Mouse (Mus musculus) hindbrain, embryonic 13.5 days (tissue): ENCODE measurements around the gene St6galnac4. TPM values are rescaled to one million over a fixed set of nuclear protein-coding genes. Genes with fewer than 3 reads are reported as not detected.

Experiments
- ATAC-seq: fragments of 200-750 bp; cut with Nextera tagmentation; 2 replicates; pipeline ENCODE4 v1.8.0; 2017; ENCODE audit warnings: moderate TSS enrichment; ENCODE audit not compliant: low FRiP score
- H3K27ac ChIP-seq: fragments of 300-500 bp; sonication (generic); 2 replicates; pipeline ENCODE4 v1.5.1; 2015; ENCODE audit warnings: inconsistent platforms, mild to moderate bottlenecking, moderate library complexity
- H3K27me3 ChIP-seq: fragments of 300-500 bp; sonication (generic); 2 replicates; pipeline ENCODE4 v1.6.1; 2015; ENCODE audit warnings: mild to moderate bottlenecking, inconsistent platforms
- H3K36me3 ChIP-seq: fragments of 300-500 bp; sonication (generic); 2 replicates; pipeline ENCODE4 v1.6.1; 2015; ENCODE audit warnings: mild to moderate bottlenecking, inconsistent platforms
- H3K4me1 ChIP-seq: fragments of 300-500 bp; sonication (generic); replicated peaks from 2 replicates; pipeline ENCODE4 v1.6.1; 2015; ENCODE audit warnings: inconsistent platforms
- H3K4me2 ChIP-seq: fragments of 300-500 bp; sonication (generic); 2 replicates; pipeline ENCODE4 v1.6.1; 2015; ENCODE audit warnings: inconsistent platforms, mild to moderate bottlenecking, moderate library complexity
- H3K4me3 ChIP-seq: fragments of 300-500 bp; sonication (generic); 2 replicates; pipeline ENCODE4 v1.5.1; 2015; ENCODE audit warnings: mild to moderate bottlenecking, inconsistent platforms
- H3K9ac ChIP-seq: fragments of 300-500 bp; sonication (generic); 2 replicates; pipeline ENCODE4 v1.6.1; 2015; ENCODE audit warnings: mild to moderate bottlenecking, inconsistent platforms
- H3K9me3 ChIP-seq: fragments of 300-500 bp; sonication (generic); 2 replicates; pipeline ENCODE4 v1.6.1; 2016; ENCODE audit warnings: inconsistent platforms
- WGBS: fragments of 180-500 bp; shearing (Covaris S2); methylation state at CpG from one replicate; pipeline ENCODE4 v1.1.7; 2015; 5-methylcytosine and 5-hydroxymethylcytosine counted together
- polyA plus RNA-seq: library from polyadenylated mRNA; unstranded; fragments of >200 nt; fragmentation: Nextera tagmentation; extraction: Ambion mirVana; gene quantifications from 2 replicates; pipeline ENCODE4 v1.2.1, GENCODE M21; 2015

Gene St6galnac4
- polyA plus RNA-seq, 1 experiment from 2014 or later: 22.8 TPM

- no peaks in the 10 kb centered on the region for H3K9me3 ChIP-seq
- no peak overlapping the region for H3K4me3 ChIP-seq
- H3K4me1 ChIP-seq: peaks cover 37% of the 10 kb centered on the region
- WGBS: 81% methylated on average over 10 of the region's 10 CpGs
- ATAC-seq: no peak
- H3K4me2 ChIP-seq: no peak overlapping the region
- no peak overlapping the region for H3K9ac ChIP-seq
- H3K27ac ChIP-seq: no peak overlapping the region
- H3K27me3 ChIP-seq: peaks cover 8% of the 10 kb centered on the region; the same call in 1 of the 2 replicates
- H3K36me3 ChIP-seq: peaks cover 12% of the 10 kb centered on the region
These were observed 3.3 kb downstream of the St6galnac4 start for GRCm38 (mm10) chr2:32590224-32590623.

GRCm38 (mm10) chr2:32591249-32591648, 4.4 kb downstream of the St6galnac4 start:
- no peak for ATAC-seq
- Histone ChIP-seq H3K36me3 (peaks cover 18% of the 10 kb centered on the region), H3K9me3 (no peaks in the 10 kb centered on the region), H3K9ac (no peak overlapping the region), H3K4me3 (no peak overlapping the region), H3K27me3 (0 out of 2 replicates have a peak, but pooled peaks cover 4% of the 10 kb centered on the region), H3K4me2 (no peak overlapping the region), H3K27ac (no peak overlapping the region), H3K4me1 (peaks cover 37% of the 10 kb centered on the region)
- 77% methylated on average over 6 of the region's 6 CpGs for WGBS

GRCm38 (mm10) chr2:32596725-32597124, 9.8 kb downstream of the St6galnac4 start:
- WGBS: 74% methylated on average over 13 of the region's 13 CpGs
- H3K9me3 ChIP-seq: no peaks in the 10 kb centered on the region
- H3K4me3 ChIP-seq: no peak overlapping the region
- no peak overlapping the region for H3K4me2 ChIP-seq
- H3K4me1 ChIP-seq: 0 out of 2 replicates have a peak, but pooled peaks cover 4% of the 10 kb centered on the region
- no peak overlapping the region for H3K27ac ChIP-seq
- no peaks in the 10 kb centered on the region for H3K27me3 ChIP-seq
- H3K9ac ChIP-seq: no peak overlapping the region
- H3K36me3 ChIP-seq: peaks cover 23% of the 10 kb centered on the region
- no peak for ATAC-seq

GRCm38 (mm10) chr2:32597248-32597647, 10.4 kb downstream of the St6galnac4 start:
- no peak overlapping the region for H3K9ac ChIP-seq
- no peaks in the 10 kb centered on the region for H3K9me3 ChIP-seq
- H3K4me3 ChIP-seq: no peak overlapping the region
- 90% methylated on average over 5 of the region's 5 CpGs for WGBS
- H3K4me1 ChIP-seq: 0 out of 2 replicates have a peak, but pooled peaks cover 4% of the 10 kb centered on the region
- H3K4me2 ChIP-seq: no peak overlapping the region
- no peak overlapping the region for H3K27ac ChIP-seq
- H3K36me3 ChIP-seq: peaks cover 23% of the 10 kb centered on the region
- ATAC-seq: no peak
- no peaks in the 10 kb centered on the region for H3K27me3 ChIP-seq

GRCm38 (mm10) chr2:32597699-32598098, 10.8 kb downstream of the St6galnac4 start:
- H3K9me3 ChIP-seq: no peaks in the 10 kb centered on the region
- ATAC-seq: no peak
- 88% methylated on average over 5 of the region's 5 CpGs for WGBS
- no peak overlapping the region for H3K27ac ChIP-seq
- H3K4me2 ChIP-seq: no peak overlapping the region
- H3K27me3 ChIP-seq: no peaks in the 10 kb centered on the region
- H3K36me3 ChIP-seq: peaks cover 23% of the 10 kb centered on the region
- 0 out of 2 replicates have a peak overlapping the region, but pooled peaks have one; percentile 19 for H3K9ac ChIP-seq
- 0 out of 2 replicates have a peak, but pooled peaks cover 6% of the 10 kb centered on the region for H3K4me1 ChIP-seq
- H3K4me3 ChIP-seq: no peak overlapping the region

GRCm38 (mm10) chr2:32598506-32598905, 11.6 kb downstream of the St6galnac4 start:
- ATAC-seq: no peak
- H3K4me1 ChIP-seq: 0 out of 2 replicates have a peak, but pooled peaks cover 8% of the 10 kb centered on the region
- no peak overlapping the region for H3K4me3 ChIP-seq
- 86% methylated on average over 8 of the region's 8 CpGs for WGBS
- no peaks in the 10 kb centered on the region for H3K27me3 ChIP-seq
- H3K9me3 ChIP-seq: no peaks in the 10 kb centered on the region
- no peak overlapping the region for H3K27ac ChIP-seq
- no peak overlapping the region for H3K4me2 ChIP-seq
- H3K36me3 ChIP-seq: peaks cover 23% of the 10 kb centered on the region
- no peak overlapping the region for H3K9ac ChIP-seq

- 93% methylated on average over 3 of the region's 3 CpGs for WGBS
- H3K27me3 ChIP-seq: no peaks in the 10 kb centered on the region
- no peak within 1 kb of the TSS for H3K9ac ChIP-seq
- no peak within 1 kb of the TSS for H3K27ac ChIP-seq
- peaks cover 17% of the 10 kb centered on the region for H3K36me3 ChIP-seq
- 0 out of 2 replicates have a peak, but pooled peaks cover 8% of the 10 kb centered on the region for H3K4me1 ChIP-seq
- H3K4me3 ChIP-seq: no peak within 1 kb of the TSS
- ATAC-seq: no peak
- no peaks in the 10 kb centered on the region for H3K9me3 ChIP-seq
- H3K4me2 ChIP-seq: no peak within 1 kb of the TSS
These were observed 12.5 kb downstream of the St6galnac4 start, which contains the start of gene St6galnac6 for GRCm38 (mm10) chr2:32599409-32599808. Gene St6galnac6, plus strand, starts transcription at chr2:32599709.

GRCm38 (mm10) chr2:32601417-32602065, 14.6 kb downstream of the St6galnac4 start:
- H3K36me3 ChIP-seq: peaks cover 5% of the 10 kb centered on the region; the same call in 1 of the 2 replicates
- H3K27ac ChIP-seq: no peak overlapping the region
- 0 out of 2 replicates have a peak, but pooled peaks cover 5% of the 10 kb centered on the region for H3K27me3 ChIP-seq
- H3K4me1 ChIP-seq: 0 out of 2 replicates have a peak, but pooled peaks cover 8% of the 10 kb centered on the region
- 41% methylated on average over 8 of the region's 8 CpGs for WGBS
- no peaks in the 10 kb centered on the region for H3K9me3 ChIP-seq
- H3K4me3 ChIP-seq: no peak overlapping the region
- ATAC-seq: no peak
- 0 out of 2 replicates have a peak overlapping the region, but pooled peaks have one; percentile 46 for H3K9ac ChIP-seq
- no peak overlapping the region for H3K4me2 ChIP-seq

- no peaks in the 10 kb centered on the region; the same call in 1 of the 2 replicates for H3K36me3 ChIP-seq
- H3K9ac ChIP-seq: no peak overlapping the region
- no peaks in the 10 kb centered on the region for H3K9me3 ChIP-seq
- peak overlapping the region; percentile 18; the same call in 1 of the 2 replicates for H3K4me3 ChIP-seq
- no peak for ATAC-seq
- H3K27me3 ChIP-seq: peaks cover 10% of the 10 kb centered on the region; the same call in 1 of the 2 replicates
- H3K27ac ChIP-seq: no peak overlapping the region
- peaks cover 14% of the 10 kb centered on the region for H3K4me1 ChIP-seq
- H3K4me2 ChIP-seq: peak overlapping the region; percentile 45; the same call in 1 of the 2 replicates
- WGBS: under 1% methylated on average over 11 of the region's 11 CpGs
These were observed 15.7 kb downstream of the St6galnac4 start for GRCm38 (mm10) chr2:32602600-32603054.

GRCm38 (mm10) chr2:32604631-32605030, 17.7 kb downstream of the St6galnac4 start:
- no peak for ATAC-seq
- Histone ChIP-seq H3K9me3 (no peaks in the 10 kb centered on the region), H3K9ac (no peak overlapping the region), H3K4me3 (no peak overlapping the region), H3K27ac (no peak overlapping the region), H3K4me1 (peaks cover 28% of the 10 kb centered on the region), H3K36me3 (no peaks in the 10 kb centered on the region), H3K27me3 (peaks cover 19% of the 10 kb centered on the region; the same call in 1 of the 2 replicates), H3K4me2 (no peak overlapping the region)
- 49% methylated on average over 10 of the region's 10 CpGs for WGBS

GRCm38 (mm10) chr2:32606161-32607142, 19.6 kb downstream of the St6galnac4 start:
- 19% methylated on average over 31 of the region's 55 CpGs for WGBS
- Histone ChIP-seq H3K27me3 (peaks cover 19% of the 10 kb centered on the region; the same call in 1 of the 2 replicates), H3K27ac (no peak overlapping the region), H3K4me3 (peak overlapping the region; percentile 76), H3K36me3 (no peaks in the 10 kb centered on the region), H3K4me2 (peak overlapping the region; percentile 89), H3K9ac (peak overlapping the region; percentile 85), H3K9me3 (no peaks in the 10 kb centered on the region), H3K4me1 (peaks cover 38% of the 10 kb centered on the region)
- ATAC-seq: peak; percentile 83
